Mouse (Mus musculus) cerebellum, adult 18-20 months (tissue): ENCODE measurements around the gene 4921530L21Rik.

Experiments used
- DNase-seq, 2 experiments: peaks; one replicate each; pipeline ENCODE4 v3.0.0; 2021

Gene 4921530L21Rik

GRCm38 (mm10) chr14:95880954-95881353 is at the start of gene 4921530L21Rik:
TSS of gene 4921530L21Rik (plus strand) at chr14:95881254.
- no peak for DNase-seq

- DNase-seq, result no peak
These were observed 47.2 kb upstream of the 4921530L21Rik start for GRCm38 (mm10) chr14:95833866-95834265.

- DNase-seq, result no peak
These were observed 18.1 kb upstream of the 4921530L21Rik start for GRCm38 (mm10) chr14:95862981-95863380.

GRCm38 (mm10) chr14:95865676-95866416 is 15.2 kb upstream of the 4921530L21Rik start:
- no peak for DNase-seq

GRCm38 (mm10) chr14:95872020-95872419 is 9.0 kb upstream of the 4921530L21Rik start:
- no peak for DNase-seq

- DNase-seq, result no peak
These were observed 4.1 kb upstream of the 4921530L21Rik start for GRCm38 (mm10) chr14:95876785-95877510.

GRCm38 (mm10) chr14:95877548-95877947 is 3.5 kb upstream of the 4921530L21Rik start:
- DNase-seq, result no peak

GRCm38 (mm10) chr14:95899458-95899857 is 18.4 kb downstream of the 4921530L21Rik start:
- DNase-seq, result no peak

GRCm38 (mm10) chr14:95904591-95905095 is 23.6 kb downstream of the 4921530L21Rik start:
- no peak for DNase-seq

GRCm38 (mm10) chr14:95913293-95913692 is 32.2 kb downstream of the 4921530L21Rik start:
- DNase-seq, result no peak

- no peak for DNase-seq
These were observed 45.7 kb downstream of the 4921530L21Rik start for GRCm38 (mm10) chr14:95926742-95927141.

GRCm38 (mm10) chr14:95927810-95928785 is 47.0 kb downstream of the 4921530L21Rik start:
- no peak for DNase-seq
